9 mouse cellular contexts compared by ENCODE assay signal in genomic region chr10:42864696-42865095, GRCm38 (mm10). TPM values are rescaled to one million over a fixed set of nuclear protein-coding genes. Genes with fewer than 3 reads are reported as not detected.
DNase-seq lines count a peak whose midpoint lies in the region; ATAC-seq lines count a peak whose summit lies in the region.
"Had no signal": no experiment of that assay in that cellular context is flagged by ENCODE, and none has a peak within 500 bp of the region (broad histone marks: within the 10 kb centered on the region; RNA-seq: fewer than 3 reads in every experiment).

No protein-coding gene starts in this region.

- H3K4me1 ChIP-seq in megakaryocyte, embryonic 14.5 days, result peaks cover 70% of the 10 kb centered on the region
- H3K4me1 ChIP-seq in hindbrain, embryonic 11.5 days (replicated peaks; ENCODE audit: control insufficient read depth, insufficient read depth, low read length), result peaks cover 6% of the 10 kb centered on the region

- 55% methylated on average over 5 of the region's 5 CpGs for WGBS in hindbrain, embryonic 11.5 days

- H3K36me3 ChIP-seq in megakaryocyte, embryonic 14.5 days (replicated peaks; ENCODE audit: low read length), result no peaks in the 10 kb centered on the region
- no peaks in the 10 kb centered on the region for H3K36me3 ChIP-seq in hindbrain, embryonic 11.5 days (ENCODE audit: control insufficient read depth, insufficient read depth, low read length)

- peak overlapping the region; percentile 4 for H3K4me3 ChIP-seq in megakaryocyte, embryonic 14.5 days (replicated peaks)
- no peak overlapping the region for H3K4me3 ChIP-seq in hindbrain, embryonic 11.5 days (ENCODE audit: low read depth, low read length)

- DNase-seq in adrenal gland, postnatal 10 days, result peak; percentile 19
- DNase-seq in adrenal gland, postnatal 25 days, result no peak
- DNase-seq in hindbrain, embryonic 11.5 days (ENCODE audit: low spot score), result peak; percentile 17
- peak; percentile 22 for DNase-seq in neural tube, embryonic 10.5 days (ENCODE audit: extremely low spot score, low spot score)
- no peak for DNase-seq in layer of hippocampus, adult 9-10 months (ENCODE audit: low spot score)
- no peak for DNase-seq in cerebellum, adult 18-20 months
- DNase-seq: kidney, postnatal 14 days had no signal

- H3K27me3 ChIP-seq in megakaryocyte, embryonic 14.5 days (replicated peaks), result peaks cover 3% of the 10 kb centered on the region
- no peaks in the 10 kb centered on the region for H3K27me3 ChIP-seq in hindbrain, embryonic 11.5 days (ENCODE audit: control insufficient read depth, insufficient read depth, low read length)

- H3K27ac ChIP-seq in hindbrain, embryonic 11.5 days (ENCODE audit: low read depth, low read length), result no peak overlapping the region

- H3K9me3 ChIP-seq in megakaryocyte, embryonic 14.5 days, result no peaks in the 10 kb centered on the region
- H3K9me3 ChIP-seq in hindbrain, embryonic 11.5 days (ENCODE audit: control insufficient read depth, low read length), result no peaks in the 10 kb centered on the region

- ATAC-seq in megakaryocyte, adult 5-6 weeks (ENCODE audit: poor library complexity, severe bottlenecking), result no peak
- no peak for ATAC-seq in hindbrain, embryonic 11.5 days (ENCODE audit: low FRiP score)

- no peak overlapping the region for H3K9ac ChIP-seq in hindbrain, embryonic 11.5 days (ENCODE audit: low read depth, low read length)

- no peak overlapping the region for H3K4me2 ChIP-seq in hindbrain, embryonic 11.5 days (replicated peaks; ENCODE audit: low read depth, low read length)

RNA-seq across cellular contexts. Expression of gene Scml4, which starts 4.5 kb away (rescaled TPM):
- total RNA-seq in adrenal gland, postnatal 10 days (2021), result 1 to 10 TPM; 4.0 to 6.4 TPM
- total RNA-seq in adrenal gland, postnatal 25 days (2021), result 3.9 and 5.0 TPM in 2 replicates
- not detected in 2 replicates for polyA plus RNA-seq in megakaryocyte, embryonic 14.5 days (2012; ENCODE audit: insufficient read depth, low replicate concordance)
- 0.42 and 0.64 TPM in 2 replicates for total RNA-seq in megakaryocyte, adult 5-6 weeks (2015)
- total RNA-seq in megakaryocyte, adult 5-6 weeks (2017), result 0.41 and 0.48 TPM in 2 replicates
- 2.2 and 2.5 TPM in 2 replicates for polyA plus RNA-seq in hindbrain, embryonic 11.5 days (2014; fragmentation: Nextera tagmentation; extraction: Ambion mirVana)

Comparison
In these comparisons a context has a peak if more than half of its experiments do, and no peak if none do; other contexts are left out.
1. DNase-seq: peak in adrenal gland, postnatal 10 days (single experiment), hindbrain, embryonic 11.5 days (single experiment) and neural tube, embryonic 10.5 days (single experiment); none in adrenal gland, postnatal 25 days (single experiment), layer of hippocampus, adult 9-10 months (single experiment) and cerebellum, adult 18-20 months (0 of 2).